Mouse (Mus musculus): ENCODE results near the gene Tpp2. TPM values are rescaled to one million over a fixed set of nuclear protein-coding genes. Genes with fewer than 3 reads are reported as not detected.

The Tpp2 gene
- total and polyA plus RNA-seq, 3 experiments: 41.1 to 47.4 TPM; not detected in 1

GRCm38 (mm10) chr1:43996914-43997589, 63.6 kb downstream of the Tpp2 start:
- H3K27me3 ChIP-seq (ENCODE audit: control insufficient read depth in 1 of 2, insufficient read depth in 2 of 2, low read length in 2 of 2): no peaks in the 10 kb centered on the region
- H3K9ac ChIP-seq (ENCODE audit: control insufficient read depth, low read depth, low read length, poor library complexity, severe bottlenecking): no peak overlapping the region
- H3K27ac ChIP-seq (ENCODE audit: control insufficient read depth, low read depth, low read length): no peak overlapping the region
- H3K4me3 ChIP-seq (ENCODE audit: control insufficient read depth in 1 of 2, insufficient read depth in 1 of 2, low read depth in 2 of 2, low read length in 2 of 2): no peak overlapping the region
- H3K4me1 ChIP-seq (ENCODE audit: control insufficient read depth in 1 of 2, insufficient read depth in 2 of 2, low read length in 2 of 2): no peaks in the 10 kb centered on the region
- H3K36me3 ChIP-seq (ENCODE audit: control insufficient read depth in 1 of 2, insufficient read depth in 2 of 2, low read length in 2 of 2): peaks cover 0 to 54% of the 10 kb centered on the region in 2 experiments; a peak in 2 of 4 replicates
- no peaks in the 10 kb centered on the region for H3K79me2 ChIP-seq (ENCODE audit: control insufficient read depth, insufficient read depth, low read length, poor library complexity)
- no peaks in the 10 kb centered on the region for H3K9me3 ChIP-seq (replicated peaks; ENCODE audit: insufficient read depth, low read length)
- DNase-seq (ENCODE audit: low read depth, low spot score): no peak
- TF ChIP-seq ZNF384 (IDR thresholded peaks at IDR 0.05; ENCODE audit: low read depth, low read length) (no peak), RCOR1 (IDR thresholded peaks at IDR 0.05; ENCODE audit: low read depth, low read length) (no peak), CHD2 (IDR thresholded peaks at IDR 0.05; ENCODE audit: low read length) (no peak), POLR2A (IDR thresholded peaks at IDR 0.05; ENCODE audit: control insufficient read depth in 1 of 2, insufficient read depth in 1 of 2, low read depth in 1 of 2, low read length in 2 of 2, poor library complexity in 1 of 2) (no peak), CTCF (IDR thresholded peaks at IDR 0.05 in 2 of 3, conservative IDR thresholded peaks at IDR 0.05 in 1 of 3; ENCODE audit: control insufficient read depth in 1 of 3, insufficient read depth in 1 of 3, low read depth in 2 of 3, low read length in 3 of 3, poor library complexity in 1 of 3, severe bottlenecking in 1 of 3) (no peak), E2F4 (IDR thresholded peaks at IDR 0.05; ENCODE audit: borderline replicate concordance, low read depth, low read length) (no peak), MAZ (IDR thresholded peaks at IDR 0.05; ENCODE audit: low read depth, low read length) (no peak), KAT2A (conservative IDR thresholded peaks at IDR 0.05; ENCODE audit: low read depth, low read length) (no peak), EP300 (IDR thresholded peaks at IDR 0.05; ENCODE audit: low read depth in 1 of 2, low read length in 2 of 2) (no peak), TBP (IDR thresholded peaks at IDR 0.05; ENCODE audit: low read depth, low read length) (no peak), MEF2A (IDR thresholded peaks at IDR 0.05; ENCODE audit: extremely low read depth, insufficient replicate concordance, low read depth, low read length, poor library complexity, severe bottlenecking) (no peak), ETS1 (IDR thresholded peaks at IDR 0.05; ENCODE audit: low read depth, low read length) (no peak), MXI1 (IDR thresholded peaks at IDR 0.05; ENCODE audit: low read depth, low read length) (no peak), GATA1 (IDR thresholded peaks at IDR 0.05; ENCODE audit: low read depth, low read length) (no peak), MYC (IDR thresholded peaks at IDR 0.05; ENCODE audit: low read depth, low read length) (no peak), MAFK (IDR thresholded peaks at IDR 0.05; ENCODE audit: borderline replicate concordance, low read depth, low read length) (no peak), UBTF (IDR thresholded peaks at IDR 0.05; ENCODE audit: borderline replicate concordance, insufficient read depth, low read depth, low read length) (no peak)

GRCm38 (mm10) chr1:44004513-44004912, 71.1 kb downstream of the Tpp2 start:
- H3K27me3 ChIP-seq (ENCODE audit: control insufficient read depth in 1 of 2, insufficient read depth in 2 of 2, low read length in 2 of 2): no peaks in the 10 kb centered on the region
- no peaks in the 10 kb centered on the region for H3K9me3 ChIP-seq (replicated peaks; ENCODE audit: insufficient read depth, low read length)
- no peak overlapping the region for H3K4me3 ChIP-seq (ENCODE audit: control insufficient read depth in 1 of 2, insufficient read depth in 1 of 2, low read depth in 2 of 2, low read length in 2 of 2)
- peaks cover 0 to 38% of the 10 kb centered on the region in 2 experiments; a peak in 2 of 4 replicates for H3K36me3 ChIP-seq (ENCODE audit: control insufficient read depth in 1 of 2, insufficient read depth in 2 of 2, low read length in 2 of 2)
- DNase-seq (ENCODE audit: low read depth, low spot score): no peak
- no peak overlapping the region for H3K9ac ChIP-seq (ENCODE audit: control insufficient read depth, low read depth, low read length, poor library complexity, severe bottlenecking)
- no peak overlapping the region for H3K27ac ChIP-seq (ENCODE audit: control insufficient read depth, low read depth, low read length)
- no peaks in the 10 kb centered on the region for H3K4me1 ChIP-seq (ENCODE audit: control insufficient read depth in 1 of 2, insufficient read depth in 2 of 2, low read length in 2 of 2)
- TF ChIP-seq ETS1 (IDR thresholded peaks at IDR 0.05; ENCODE audit: low read depth, low read length): no peak
- no peak for TF ChIP-seq TCF12 (IDR thresholded peaks at IDR 0.05; ENCODE audit: low read depth, low read length)
- TF ChIP-seq MAFK (IDR thresholded peaks at IDR 0.05; ENCODE audit: borderline replicate concordance, low read depth, low read length): no peak
- no peak for TF ChIP-seq ZNF384 (IDR thresholded peaks at IDR 0.05; ENCODE audit: low read depth, low read length)
- no peak for TF ChIP-seq TAL1 (IDR thresholded peaks at IDR 0.05; ENCODE audit: low read length)
- TF ChIP-seq BHLHE40 (IDR thresholded peaks at IDR 0.05; ENCODE audit: borderline replicate concordance, low read depth, low read length): no peak
- TF ChIP-seq CHD2 (IDR thresholded peaks at IDR 0.05; ENCODE audit: low read length): no peak
- no peak for TF ChIP-seq RAD21 (IDR thresholded peaks at IDR 0.05; ENCODE audit: low read depth, low read length)
- TF ChIP-seq CHD1 (IDR thresholded peaks at IDR 0.05; ENCODE audit: low read depth, low read length): no peak
- TF ChIP-seq JUND (IDR thresholded peaks at IDR 0.05; ENCODE audit: low read depth, low read length): no peak
- TF ChIP-seq KAT2A (conservative IDR thresholded peaks at IDR 0.05; ENCODE audit: low read depth, low read length): no peak
- no peak for TF ChIP-seq NRF1 (IDR thresholded peaks at IDR 0.05; ENCODE audit: insufficient read depth, low read depth, low read length, poor library complexity, severe bottlenecking)
- no peak for TF ChIP-seq USF2 (IDR thresholded peaks at IDR 0.05; ENCODE audit: borderline replicate concordance in 1 of 2, insufficient read depth in 1 of 2, low read depth in 1 of 2, low read length in 2 of 2)
- TF ChIP-seq ZKSCAN1 (IDR thresholded peaks at IDR 0.05; ENCODE audit: low read depth, low read length): no peak
- no peak for TF ChIP-seq MAX (IDR thresholded peaks at IDR 0.05; ENCODE audit: low read length)
- no peak for TF ChIP-seq SIN3A (IDR thresholded peaks at IDR 0.05; ENCODE audit: low read length)
- no peak for TF ChIP-seq E2F4 (IDR thresholded peaks at IDR 0.05; ENCODE audit: borderline replicate concordance, low read depth, low read length)
- no peak for TF ChIP-seq GATA1 (IDR thresholded peaks at IDR 0.05; ENCODE audit: low read depth, low read length)
- TF ChIP-seq TBP (IDR thresholded peaks at IDR 0.05; ENCODE audit: low read depth, low read length): no peak
- TF ChIP-seq POLR2AphosphoS5 (IDR thresholded peaks at IDR 0.05; ENCODE audit: borderline replicate concordance, low read depth, low read length): no peak
- no peaks in the 10 kb centered on the region for H3K79me2 ChIP-seq (ENCODE audit: control insufficient read depth, insufficient read depth, low read length, poor library complexity)

All from MEL (cell line).